Mouse (Mus musculus) urinary bladder, adult 2 months (tissue): ENCODE results near the gene Olfr209. TPM values are rescaled to one million over a fixed set of nuclear protein-coding genes. Genes with fewer than 3 reads are reported as not detected.
"Not testable (repeated sequence)": the region's sequence is repeated elsewhere in the genome, so short reads cannot be mapped to it uniquely, and the experiment has no call there.

Experiments used
- DNase-seq: peaks from one replicate; pipeline ENCODE4 v3.0.0; 2022; ENCODE audit warnings: low spot score
- polyA plus RNA-seq: library from polyadenylated mRNA; depleted of rRNA; stranded (reverse); fragments of >200 nt; gene quantifications from 2 replicates; pipeline ENCODE4 v1.2.3, GENCODE M21; 2012; rRNA removed

Gene Olfr209
- not detected in 2 replicates for polyA plus RNA-seq

DNA sequence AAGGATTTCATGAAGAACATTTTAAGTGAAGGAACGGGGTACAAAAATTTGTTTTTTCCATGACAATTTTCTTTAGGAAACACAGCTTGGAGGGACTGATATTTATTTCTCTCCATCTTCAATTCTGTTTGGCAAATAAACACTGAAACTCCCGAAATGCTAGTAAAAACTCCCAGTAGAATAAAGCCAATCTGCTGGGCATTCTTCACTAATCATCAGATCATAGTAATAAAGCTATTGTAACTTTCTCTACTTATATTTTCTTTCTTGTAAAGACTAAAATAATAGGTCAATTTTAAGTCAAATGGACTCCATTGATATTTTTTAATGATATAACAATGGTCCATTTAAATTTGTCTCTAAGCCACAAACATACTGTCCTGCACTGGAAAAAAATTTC, at the start of gene Olfr209:
Gene Olfr209 (minus strand): TSS at position 101 of the 400 bp plus-strand sequence.
- no peak for DNase-seq

GRCm38 (mm10) chr16:59413475-59413874, 49.7 kb upstream of the Olfr209 start:
- DNase-seq = no peak

DNA sequence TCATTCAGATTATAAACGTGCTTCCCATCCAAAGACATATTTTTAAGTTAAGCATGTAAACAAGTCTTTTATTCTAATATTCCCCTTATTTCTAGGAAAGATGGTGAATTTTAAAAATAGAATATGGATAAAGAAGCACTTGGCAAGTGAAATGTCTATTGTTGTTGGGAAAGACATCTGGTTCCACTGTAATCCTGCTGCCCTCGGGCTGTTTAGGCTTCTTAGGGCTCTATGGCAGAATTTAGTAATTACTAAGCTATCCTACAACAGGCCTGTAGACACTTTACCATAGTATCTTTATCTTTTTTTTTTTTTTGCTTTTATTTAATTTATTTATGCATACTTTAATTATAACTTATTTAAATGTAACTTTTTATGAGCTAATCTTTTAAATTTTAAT, 46.0 kb upstream of the Olfr209 start:
- no peak for DNase-seq

DNA sequence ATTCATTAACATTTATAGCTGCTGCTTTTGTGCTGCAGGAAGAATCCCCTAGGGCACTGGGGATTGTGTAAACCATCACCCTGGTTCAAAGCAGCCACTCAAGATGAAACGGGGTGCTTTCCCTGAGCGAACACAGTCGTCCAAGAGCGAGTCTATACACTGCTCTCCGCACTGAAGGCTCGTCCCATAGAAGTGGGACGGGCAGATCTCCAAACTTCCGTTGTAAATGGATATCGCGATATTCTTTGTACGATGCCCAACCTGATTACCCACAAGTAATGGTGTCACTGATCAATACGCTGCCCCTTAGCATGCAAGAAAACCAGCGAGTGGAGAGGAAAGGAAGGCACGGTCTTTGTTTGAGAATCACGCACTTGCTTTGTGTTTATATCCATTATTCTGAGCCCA, 45.6 kb upstream of the Olfr209 start:
- DNase-seq = no peak

- DNase-seq = no peak
Observed at GRCm38 (mm10) chr16:59407032-59407431, 43.2 kb upstream of the Olfr209 start, which contains the start of gene Gabrr3. Gabrr3 (plus strand) TSS chr16:59407332.

DNA sequence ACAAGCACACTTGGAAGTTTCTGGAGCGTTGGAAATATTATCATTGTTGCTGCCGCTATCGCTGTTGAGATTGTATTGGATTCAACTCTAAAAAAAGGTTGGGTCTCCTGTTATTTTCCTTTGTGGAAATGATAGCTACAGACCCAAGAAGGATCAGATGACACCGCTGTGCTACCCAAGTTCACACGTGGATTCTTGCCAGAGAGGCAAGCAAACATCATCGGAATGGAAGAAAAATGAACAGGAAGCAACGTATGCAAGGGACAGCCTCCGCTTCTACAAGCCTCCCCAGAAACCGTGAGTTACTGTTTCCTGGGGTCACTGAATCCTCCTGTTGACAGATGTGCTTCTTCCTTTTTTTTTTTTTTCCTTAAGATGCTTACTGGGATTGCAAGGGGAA, 41.0 kb upstream of the Olfr209 start:
- DNase-seq = no peak

DNA sequence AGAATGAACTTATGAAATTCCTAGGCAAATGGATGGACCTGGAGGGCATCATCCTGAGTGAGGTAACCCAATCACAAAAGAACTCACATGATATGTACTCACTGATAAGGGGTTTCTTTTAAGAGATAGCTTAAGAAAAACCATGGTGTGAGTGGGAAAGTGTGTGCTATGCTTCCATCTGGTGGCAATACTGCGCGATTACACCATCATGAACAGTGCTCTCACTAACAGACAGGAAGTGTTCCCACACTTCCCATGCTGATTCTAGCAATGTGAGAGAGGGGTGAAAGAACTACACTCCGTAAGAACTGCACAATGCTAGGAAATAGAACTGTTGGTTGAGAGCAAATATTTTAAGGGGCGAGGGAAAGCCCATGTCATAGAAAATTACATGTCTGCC, 39.9 kb upstream of the Olfr209 start:
- DNase-seq = no peak

DNA sequence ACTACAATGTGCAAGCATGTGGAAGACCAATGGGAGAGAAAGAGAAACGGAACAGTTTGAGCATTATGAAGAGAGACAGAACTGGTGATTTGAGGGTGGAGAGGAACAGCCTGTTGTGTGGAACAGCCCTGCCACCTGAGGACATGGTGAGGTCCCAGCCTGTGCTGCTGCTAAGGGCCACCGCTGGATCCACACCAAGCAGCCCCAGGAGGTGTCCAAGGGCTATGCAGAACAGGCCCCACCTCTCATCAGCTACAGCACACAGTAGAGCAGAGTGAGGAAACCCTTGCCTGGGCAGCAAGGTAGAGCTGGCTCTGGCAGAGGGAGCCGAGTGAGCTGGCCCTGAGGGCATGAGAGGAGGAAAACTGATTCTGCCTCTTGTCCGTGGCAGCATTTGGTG, 38.2 kb upstream of the Olfr209 start:
- no peak for DNase-seq

- DNase-seq = no peak
Observed at GRCm38 (mm10) chr16:59401102-59401501, 37.3 kb upstream of the Olfr209 start.

DNA sequence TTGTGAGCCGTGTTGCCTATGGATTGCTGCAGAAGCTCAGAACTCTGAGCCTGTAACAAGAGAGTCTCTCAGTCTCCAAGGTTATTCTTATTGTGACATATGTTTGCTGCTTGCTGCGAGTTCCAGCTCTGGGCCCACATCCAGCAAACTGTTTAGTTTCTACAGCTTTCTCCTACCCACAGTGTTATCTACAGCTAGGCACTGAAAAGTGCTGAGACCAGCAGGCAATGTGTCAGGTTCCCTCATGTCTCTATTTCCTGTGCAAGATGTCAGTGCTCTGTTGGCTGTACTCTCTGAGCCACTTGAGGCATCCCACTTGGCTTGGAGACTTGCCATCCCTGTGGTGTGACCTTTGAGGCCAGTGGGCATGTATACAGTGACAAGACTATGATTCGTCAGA, 29.5 kb upstream of the Olfr209 start:
- no peak for DNase-seq

DNA sequence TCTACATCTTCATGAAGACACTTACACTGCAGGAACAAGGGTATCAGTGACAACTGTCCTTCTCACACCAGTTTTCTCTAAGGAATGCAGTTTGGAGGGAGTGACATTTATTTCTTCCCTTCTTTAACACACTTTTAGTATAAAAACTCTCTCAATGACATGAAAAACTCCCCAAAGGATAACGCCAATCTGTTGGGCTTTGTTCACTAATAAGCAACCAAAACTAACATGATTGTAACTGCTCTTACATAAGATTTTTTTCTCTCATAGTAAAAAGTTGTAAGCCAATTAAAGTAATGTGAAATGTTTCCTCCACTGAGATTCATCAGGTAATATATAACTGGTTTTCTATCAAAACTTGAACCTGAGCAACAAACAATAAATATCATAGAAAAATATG, 14.6 kb downstream of the Olfr209 start, which contains the start of gene Olfr206:
Gene Olfr206 (minus strand): TSS at position 101 of the 400 bp plus-strand sequence.
- DNase-seq = no peak

GRCm38 (mm10) chr16:59331038-59331437, 32.8 kb downstream of the Olfr209 start, which contains the start of gene Olfr205:
Olfr205 (minus strand) TSS chr16:59331138.
- DNase-seq = no peak

DNA sequence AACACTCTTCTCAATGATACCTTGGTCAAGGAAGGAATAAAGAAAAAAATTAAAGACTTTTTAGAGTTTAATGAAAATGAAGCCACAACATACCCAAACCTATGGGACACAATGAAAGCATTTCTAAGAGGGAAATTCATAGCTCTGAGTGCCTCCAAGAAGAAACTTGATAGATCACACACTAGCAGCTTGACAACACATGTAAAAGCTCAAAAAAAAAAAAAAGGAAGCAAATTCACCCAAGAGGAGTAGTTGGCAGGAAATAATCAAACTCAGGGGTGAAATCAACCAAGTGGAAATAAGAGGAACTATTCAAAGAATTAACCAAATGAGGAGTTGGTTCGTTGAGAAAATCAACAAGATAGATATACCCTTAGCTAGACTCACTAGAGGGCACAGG, 40.5 kb downstream of the Olfr209 start:
- not testable (repeated sequence) for DNase-seq

- DNase-seq = no peak
Observed at GRCm38 (mm10) chr16:59318148-59318547, 45.6 kb downstream of the Olfr209 start, which contains the start of gene Olfr204. Olfr204 (minus strand) TSS chr16:59318248.

Other genes starting within 250 kb of the Olfr209 start
- gene Olfr194, start 242.9 kb downstream of the Olfr209 start, polyA plus RNA-seq = not detected in 2 replicates
- gene Olfr195, start 216.9 kb downstream of the Olfr209 start, polyA plus RNA-seq = 0.03 TPM in 1 of 2 replicates, not detected in the other
- gene Olfr196, start 193.5 kb downstream of the Olfr209 start, polyA plus RNA-seq = not detected in 2 replicates
- not detected in 2 replicates for gene Olfr198, start 160.5 kb downstream of the Olfr209 start, polyA plus RNA-seq
- gene Olfr199, start 144.2 kb downstream of the Olfr209 start, polyA plus RNA-seq = not detected in 2 replicates
- gene Olfr201, start 91.4 kb downstream of the Olfr209 start, polyA plus RNA-seq = not detected in 2 replicates
- gene Olfr202, start 77.2 kb downstream of the Olfr209 start, polyA plus RNA-seq = not detected in 2 replicates
- gene Olfr203, start 65.1 kb downstream of the Olfr209 start, polyA plus RNA-seq = not detected in 2 replicates
- gene Olfr204, start 45.7 kb downstream of the Olfr209 start, polyA plus RNA-seq = not detected in 2 replicates
- not detected in 2 replicates for gene Olfr205, start 32.9 kb downstream of the Olfr209 start, polyA plus RNA-seq
- not detected in 2 replicates for gene Olfr206, start 14.7 kb downstream of the Olfr209 start, polyA plus RNA-seq
- not detected in 2 replicates for gene Gabrr3, start 43.3 kb upstream of the Olfr209 start, polyA plus RNA-seq
- gene Riox2, start 107.8 kb upstream of the Olfr209 start, polyA plus RNA-seq = 17.1 and 21.9 TPM in 2 replicates
- 25.8 and 31.1 TPM in 2 replicates for gene Crybg3, start 237.0 kb upstream of the Olfr209 start, polyA plus RNA-seq